Mouse (Mus musculus): Measurements from ENCODE around the gene Hells. TPM values are rescaled to one million over a fixed set of nuclear protein-coding genes. Genes with fewer than 3 reads are reported as not detected.

Gene Hells
- polyA plus RNA-seq (2014; fragmentation: Illumina TruSeq; extraction: RNeasy Lipid Tissue Mini Kit (QIAGEN cat#74804); ENCODE audit: low read depth, low replicate concordance): 2.1 TPM

DNA sequence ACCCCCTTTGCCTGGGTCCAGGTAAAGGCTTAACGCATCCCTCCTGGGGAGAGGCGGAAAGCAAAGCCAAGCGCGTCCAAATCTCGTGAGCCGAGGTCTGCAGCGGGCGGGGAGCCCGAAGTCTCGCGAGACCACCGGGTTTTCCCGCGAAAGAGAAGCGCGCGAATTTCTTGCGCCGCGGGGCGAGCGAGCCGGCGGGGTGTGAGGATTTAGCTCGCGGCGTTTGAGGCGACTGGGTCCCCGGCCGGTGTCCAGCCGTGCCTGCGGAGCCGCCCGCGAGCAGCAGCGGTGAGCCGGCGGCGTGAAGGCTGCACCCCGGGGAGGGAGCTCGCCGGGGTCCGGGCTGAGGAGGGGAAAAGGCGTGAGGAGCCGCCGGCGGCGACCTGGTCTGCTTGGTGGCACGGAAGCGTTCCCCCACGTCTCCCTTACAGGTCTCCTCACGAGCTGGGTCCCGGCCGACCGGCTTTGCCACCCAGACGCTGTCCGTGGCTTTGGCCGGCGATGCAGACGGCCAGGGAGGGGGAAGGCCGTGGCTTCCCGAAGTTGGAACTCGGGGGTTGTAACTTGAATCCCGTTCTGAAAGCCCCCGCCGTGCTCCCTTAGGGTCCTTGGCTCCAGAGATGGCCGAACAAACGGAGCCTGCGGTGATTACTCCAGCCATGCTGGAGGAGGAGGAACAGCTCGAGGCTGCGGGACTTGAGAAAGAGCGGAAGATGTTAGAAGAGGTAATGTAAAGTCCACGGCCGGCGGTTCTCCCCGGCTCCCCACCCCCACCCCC lies at the start of gene Hells:
TSS of gene Hells (plus strand) at position 128 of the 778 bp plus-strand sequence.

DNA sequence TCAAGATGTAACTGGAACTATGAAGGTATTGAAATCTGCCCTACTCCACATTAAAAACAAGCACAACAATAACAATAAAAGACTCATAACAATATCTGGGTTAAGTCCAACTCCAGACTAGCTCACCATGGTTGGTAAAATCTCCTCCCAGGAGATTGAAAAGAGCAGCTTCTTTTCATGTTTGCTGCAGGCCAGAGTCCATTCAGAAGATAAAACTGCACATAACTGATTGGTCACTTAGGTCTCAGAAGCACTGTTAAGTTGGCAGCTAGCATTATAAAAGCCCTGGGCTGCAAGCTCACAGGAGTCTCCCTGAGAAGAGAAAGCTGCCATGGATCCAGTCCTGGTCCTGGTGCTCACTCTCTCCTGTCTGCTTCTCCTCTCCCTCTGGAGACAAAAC lies 76.0 kb downstream of the Hells start, which contains the start of gene Cyp2c55:
TSS of gene Cyp2c55 (plus strand) at position 305 of the 400 bp plus-strand sequence.

Other genes starting within 250 kb of the Hells start
- 5.8 TPM for gene Noc3l, start 111.7 kb upstream of the Hells start, polyA plus RNA-seq (2014; fragmentation: Illumina TruSeq; extraction: RNeasy Lipid Tissue Mini Kit (QIAGEN cat#74804); ENCODE audit: low read depth, low replicate concordance)
- 11.8 TPM for gene Tbc1d12, start 94.3 kb upstream of the Hells start, polyA plus RNA-seq (2014; fragmentation: Illumina TruSeq; extraction: RNeasy Lipid Tissue Mini Kit (QIAGEN cat#74804); ENCODE audit: low read depth, low replicate concordance)
- 18.1 TPM for gene Cyp2c55, start 76.1 kb downstream of the Hells start, polyA plus RNA-seq (2014; fragmentation: Illumina TruSeq; extraction: RNeasy Lipid Tissue Mini Kit (QIAGEN cat#74804); ENCODE audit: low read depth, low replicate concordance)
- 0.40 TPM for gene Cyp2c65, start 130.1 kb downstream of the Hells start, polyA plus RNA-seq (2014; fragmentation: Illumina TruSeq; extraction: RNeasy Lipid Tissue Mini Kit (QIAGEN cat#74804); ENCODE audit: low read depth, low replicate concordance)
- gene Cyp2c66, start 183.0 kb downstream of the Hells start, polyA plus RNA-seq (2014; fragmentation: Illumina TruSeq; extraction: RNeasy Lipid Tissue Mini Kit (QIAGEN cat#74804); ENCODE audit: low read depth, low replicate concordance): not detected

All from liver, adult 10 weeks (tissue).